Mouse (Mus musculus) right cerebral cortex, adult 18-20 months (tissue): ENCODE data around the gene Hsd3b2.
"Not testable (repeated sequence)": the region's sequence is repeated elsewhere in the genome, so short reads cannot be mapped to it uniquely, and the experiment has no call there.

Source experiments
- DNase-seq: peaks from one replicate; pipeline ENCODE4 v3.0.0; 2022; ENCODE audit warnings: mixed read lengths

Gene Hsd3b2

GRCm38 (mm10) chr3:98724376-98724775 is at the start of gene Hsd3b2:
Hsd3b2 (minus strand) TSS chr3:98724543.
- no peak for DNase-seq

DNA sequence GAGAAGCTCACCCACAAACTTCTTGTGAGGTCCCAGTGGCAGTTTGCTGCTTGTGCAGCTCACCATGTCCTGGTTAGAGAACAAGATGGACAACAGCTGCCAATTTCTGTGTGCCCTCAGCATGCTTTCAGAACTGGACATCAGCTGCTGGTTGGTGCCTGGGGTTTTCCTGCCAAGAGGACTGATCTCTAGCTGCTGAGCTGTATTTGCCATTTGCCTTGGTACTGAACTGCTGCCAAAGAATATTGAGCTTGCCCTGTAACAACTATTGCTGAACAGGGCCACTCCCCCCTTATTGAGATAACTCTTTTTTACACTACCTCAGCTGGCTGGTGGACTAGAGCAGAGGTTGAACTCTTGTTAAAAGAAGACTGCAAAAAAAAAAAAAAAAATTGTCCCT is 39.8 kb upstream of the Hsd3b2 start:
- DNase-seq: no peak

DNA sequence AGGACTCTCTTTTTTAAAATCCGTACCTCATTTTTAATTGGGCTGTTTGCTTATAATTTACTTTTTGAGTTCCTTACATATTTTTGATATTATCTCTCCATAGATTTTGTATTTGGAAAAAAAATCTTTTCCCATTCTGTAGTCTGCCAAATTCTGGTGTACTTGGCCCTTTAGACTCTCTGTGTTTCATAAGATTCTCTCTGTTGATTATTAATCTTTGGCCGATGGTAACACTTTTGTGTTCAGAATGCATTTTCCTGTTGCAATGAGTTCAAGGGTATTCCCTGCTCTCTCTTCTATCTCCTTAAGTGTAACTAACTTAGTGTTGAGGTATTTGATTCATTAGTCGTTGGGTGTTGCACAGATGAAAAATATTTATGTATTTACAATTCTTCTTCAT is 32.5 kb upstream of the Hsd3b2 start:
- DNase-seq: no peak

DNA sequence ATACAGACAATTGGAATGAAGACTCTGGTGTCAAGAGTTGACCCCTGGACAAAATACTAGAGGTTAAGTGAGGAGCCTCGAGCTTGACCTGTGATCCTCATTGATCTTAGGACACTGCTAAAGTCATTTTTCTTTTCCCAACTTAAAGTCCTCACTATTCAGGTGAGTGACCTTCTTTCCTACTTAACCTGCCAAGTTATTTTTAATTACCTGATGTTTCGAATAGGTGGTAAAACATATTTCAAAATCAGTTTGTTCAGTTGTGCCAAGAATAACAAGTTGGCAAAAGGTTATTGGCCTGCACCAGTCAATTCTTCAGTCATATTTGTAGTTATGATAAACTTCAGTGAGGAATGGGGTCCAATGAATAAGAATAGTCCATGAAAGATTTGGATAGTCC is 27.8 kb upstream of the Hsd3b2 start:
- DNase-seq: no peak

DNA sequence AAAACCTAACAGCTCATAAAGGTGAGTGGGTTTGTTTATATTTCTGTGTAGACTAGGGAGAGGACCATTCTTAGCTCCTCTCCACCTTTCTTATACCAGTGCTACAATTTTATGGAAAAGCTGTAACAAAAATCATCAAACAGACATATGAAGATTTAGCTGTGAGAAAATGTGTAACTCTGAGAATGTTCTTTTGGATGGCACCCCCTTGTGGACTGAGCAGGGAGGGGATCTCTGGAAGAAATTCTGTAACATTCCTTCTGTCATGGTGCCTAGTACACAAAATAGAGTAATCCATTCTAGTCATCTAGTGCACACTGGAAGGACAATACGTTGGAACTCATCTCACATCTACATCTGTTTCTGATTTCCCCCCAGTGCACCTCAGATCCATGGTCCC is 16.7 kb upstream of the Hsd3b2 start:
- not testable (repeated sequence) for DNase-seq

DNA sequence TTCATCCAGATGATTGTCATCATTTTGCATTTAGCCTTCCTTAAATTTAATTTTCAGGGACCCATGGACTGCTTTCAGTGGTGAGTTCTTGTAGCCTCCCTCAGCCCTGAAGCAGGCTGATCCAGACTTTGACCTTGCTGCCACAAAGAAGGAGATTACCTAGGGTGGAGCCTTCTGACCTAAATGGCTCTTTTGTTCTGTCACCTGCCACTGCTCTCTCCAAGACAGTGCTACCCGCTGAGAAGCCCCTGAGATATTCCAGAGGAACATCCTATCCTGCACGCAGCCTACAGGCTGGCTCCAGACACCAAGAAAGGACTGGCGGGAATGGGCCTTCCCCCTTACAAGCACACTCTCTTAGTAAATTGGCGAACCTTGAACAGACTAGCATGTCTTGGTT is 10.0 kb upstream of the Hsd3b2 start:
- no peak for DNase-seq

GRCm38 (mm10) chr3:98733724-98734123 is 9.4 kb upstream of the Hsd3b2 start:
- DNase-seq: no peak

GRCm38 (mm10) chr3:98726281-98726680 is 1.9 kb upstream of the Hsd3b2 start:
- DNase-seq: no peak

- DNase-seq: no peak
Measured at GRCm38 (mm10) chr3:98720740-98721139, 3.6 kb downstream of the Hsd3b2 start.

DNA sequence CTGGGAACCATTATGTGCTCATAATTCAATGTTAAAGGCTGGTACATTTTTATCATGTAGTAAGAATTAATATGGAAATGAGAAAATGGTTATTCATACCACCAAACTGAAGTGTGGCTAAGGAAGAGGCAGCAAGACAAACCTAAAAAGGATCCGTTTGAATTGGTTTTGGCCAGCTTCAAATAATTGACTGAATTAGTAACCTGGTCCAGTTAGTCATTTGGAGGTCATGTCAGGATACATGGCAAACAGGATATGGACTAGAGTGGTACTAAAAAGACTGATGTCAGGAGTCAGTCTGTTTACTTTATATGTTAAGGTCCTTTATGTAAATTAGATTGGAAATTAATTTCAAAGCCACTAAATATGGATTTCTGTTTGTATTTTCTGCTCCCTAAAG is 41.9 kb downstream of the Hsd3b2 start:
- DNase-seq: no peak

GRCm38 (mm10) chr3:98680786-98681185 is 43.6 kb downstream of the Hsd3b2 start:
- no peak for DNase-seq
